Mouse (Mus musculus) kidney, adult 11 months (tissue): ENCODE measurements around the gene Fam160a1.

Experiments used
- DNase-seq: peaks from one replicate; pipeline ENCODE4 v3.0.0; 2022

The Fam160a1 gene

GRCm38 (mm10) chr3:85817191-85817590, at the start of gene Fam160a1:
TSS of gene Fam160a1 (minus strand) at chr3:85817291.
- no peak for DNase-seq

DNA sequence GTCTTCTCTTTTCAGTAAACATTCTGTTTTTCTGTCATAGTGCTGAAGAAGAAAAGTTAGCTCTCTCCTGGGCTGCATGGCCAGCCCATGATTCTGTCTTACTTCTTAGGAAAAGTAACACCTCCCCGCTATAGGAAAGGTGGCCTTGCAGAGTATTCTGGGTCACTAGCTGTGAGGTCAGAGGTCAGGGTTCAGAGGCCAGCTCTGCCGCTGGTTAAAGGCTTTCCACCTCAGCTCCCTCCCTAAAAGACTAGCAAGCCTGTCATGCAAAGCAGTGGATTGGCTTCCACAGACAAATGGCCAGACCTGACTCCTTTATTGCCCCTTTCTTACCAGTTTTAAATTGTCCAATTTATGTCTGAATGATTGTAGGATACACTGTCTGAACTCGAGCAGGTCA, 46.9 kb upstream of the Fam160a1 start:
- DNase-seq = no peak

GRCm38 (mm10) chr3:85862886-85863285, 45.8 kb upstream of the Fam160a1 start:
- no peak for DNase-seq

DNA sequence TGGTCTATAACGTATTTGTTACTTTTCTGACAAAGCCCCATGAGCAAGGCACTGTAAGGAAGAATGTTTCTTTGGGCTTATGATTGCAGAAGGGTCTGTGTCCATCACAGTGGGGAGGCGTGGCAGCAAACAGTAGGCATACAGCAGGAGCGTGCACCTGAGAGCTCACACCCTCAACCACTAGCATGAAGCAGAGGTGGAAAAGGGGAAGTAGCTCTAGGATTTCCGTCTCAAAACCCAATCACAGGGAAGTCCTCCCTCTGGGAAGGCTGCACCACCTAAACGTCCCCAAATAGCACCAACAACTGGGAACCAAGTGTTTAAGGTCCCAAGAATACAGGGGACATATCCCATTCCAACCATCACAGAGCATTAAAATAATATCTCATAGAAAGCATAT, 43.9 kb upstream of the Fam160a1 start:
- DNase-seq = no peak

DNA sequence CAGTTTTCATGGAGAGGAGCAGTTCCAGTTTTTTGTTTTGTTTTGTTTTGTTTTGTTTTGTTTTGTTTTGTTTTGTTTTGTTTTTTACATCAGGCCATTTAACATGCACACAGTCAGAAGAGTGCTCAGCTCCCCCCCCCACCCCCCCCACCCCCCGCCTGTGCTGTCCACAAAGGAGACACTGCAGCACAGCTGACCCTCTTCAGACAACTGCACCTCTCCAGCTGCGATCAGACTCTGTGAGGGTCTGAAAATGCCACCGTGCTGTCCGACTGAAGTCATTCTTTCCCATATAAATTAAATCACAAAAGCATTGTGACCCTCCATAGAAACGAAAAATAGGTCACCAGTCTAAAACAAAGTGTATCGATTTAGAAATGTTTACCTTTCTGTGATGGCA, 42.2 kb upstream of the Fam160a1 start:
- no peak for DNase-seq

GRCm38 (mm10) chr3:85858140-85859135, 41.3 kb upstream of the Fam160a1 start:
- DNase-seq = peak; percentile 33

GRCm38 (mm10) chr3:85857083-85857482, 40.0 kb upstream of the Fam160a1 start:
- DNase-seq = no peak

DNA sequence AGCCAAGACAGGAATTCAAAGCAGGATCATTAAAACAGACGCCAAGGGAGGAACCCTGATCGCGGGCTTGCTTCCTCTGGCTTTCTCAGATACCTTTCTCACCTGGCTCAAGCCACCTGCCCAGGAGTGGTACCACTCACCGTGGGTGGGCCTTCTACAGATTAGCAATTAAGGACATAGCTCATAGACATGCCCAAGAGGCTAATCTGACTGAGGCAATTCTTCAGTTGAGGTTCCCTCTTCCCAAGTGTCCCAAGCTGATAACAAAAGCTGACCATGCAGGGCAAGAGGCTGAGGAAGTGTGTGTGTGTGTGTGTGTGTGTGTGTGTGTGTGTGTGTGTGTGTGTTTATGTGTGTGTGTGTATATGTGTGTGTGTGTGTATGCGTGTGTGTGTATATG, 38.9 kb upstream of the Fam160a1 start:
- no peak for DNase-seq

- no peak for DNase-seq
Measured at GRCm38 (mm10) chr3:85855043-85855442, 38.0 kb upstream of the Fam160a1 start.

- DNase-seq = no peak
Measured at GRCm38 (mm10) chr3:85854143-85854542, 37.1 kb upstream of the Fam160a1 start.

GRCm38 (mm10) chr3:85853715-85854114, 36.6 kb upstream of the Fam160a1 start:
- no peak for DNase-seq

DNA sequence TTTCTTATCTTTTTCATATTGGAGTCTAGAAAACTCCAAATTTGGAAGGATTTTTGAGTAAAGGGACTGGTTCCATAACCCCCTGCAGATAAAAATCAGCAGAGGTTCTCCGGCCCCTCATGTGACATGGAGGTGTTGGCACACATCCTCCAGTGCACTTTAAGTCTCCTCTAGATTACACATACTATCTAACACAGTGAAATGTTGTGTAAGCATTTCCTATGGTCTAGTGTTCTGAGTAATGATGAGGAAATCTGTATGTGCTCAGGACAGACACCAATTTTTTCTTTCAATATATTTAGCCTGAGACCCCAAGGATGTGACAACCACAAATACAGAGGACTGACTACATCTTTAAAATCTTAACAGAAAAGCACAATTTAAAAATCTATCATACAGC, 33.0 kb upstream of the Fam160a1 start:
- DNase-seq = no peak

GRCm38 (mm10) chr3:85846316-85846715, 29.2 kb upstream of the Fam160a1 start:
- no peak for DNase-seq

DNA sequence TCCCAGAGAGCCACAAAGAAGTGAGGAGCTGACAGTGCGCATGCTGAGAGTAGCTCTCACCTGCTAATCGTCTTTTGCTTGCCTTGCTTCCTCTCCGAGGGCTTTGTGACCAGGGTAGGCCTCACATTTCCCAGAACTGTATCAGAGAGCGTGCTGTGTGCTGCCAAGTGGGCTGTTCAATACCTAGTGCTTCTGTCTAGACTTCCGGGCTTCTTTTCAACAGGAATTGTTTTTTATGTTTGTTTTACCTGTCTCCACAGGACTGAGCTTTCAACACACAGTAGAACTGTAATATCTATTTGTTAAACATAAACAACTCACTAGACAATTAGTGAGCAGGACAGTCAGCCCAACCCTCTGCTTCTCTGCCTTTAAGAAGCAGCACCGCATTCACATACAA, 28.2 kb upstream of the Fam160a1 start:
- no peak for DNase-seq

- DNase-seq = no peak
Measured at GRCm38 (mm10) chr3:85842881-85843218, 25.8 kb upstream of the Fam160a1 start.

DNA sequence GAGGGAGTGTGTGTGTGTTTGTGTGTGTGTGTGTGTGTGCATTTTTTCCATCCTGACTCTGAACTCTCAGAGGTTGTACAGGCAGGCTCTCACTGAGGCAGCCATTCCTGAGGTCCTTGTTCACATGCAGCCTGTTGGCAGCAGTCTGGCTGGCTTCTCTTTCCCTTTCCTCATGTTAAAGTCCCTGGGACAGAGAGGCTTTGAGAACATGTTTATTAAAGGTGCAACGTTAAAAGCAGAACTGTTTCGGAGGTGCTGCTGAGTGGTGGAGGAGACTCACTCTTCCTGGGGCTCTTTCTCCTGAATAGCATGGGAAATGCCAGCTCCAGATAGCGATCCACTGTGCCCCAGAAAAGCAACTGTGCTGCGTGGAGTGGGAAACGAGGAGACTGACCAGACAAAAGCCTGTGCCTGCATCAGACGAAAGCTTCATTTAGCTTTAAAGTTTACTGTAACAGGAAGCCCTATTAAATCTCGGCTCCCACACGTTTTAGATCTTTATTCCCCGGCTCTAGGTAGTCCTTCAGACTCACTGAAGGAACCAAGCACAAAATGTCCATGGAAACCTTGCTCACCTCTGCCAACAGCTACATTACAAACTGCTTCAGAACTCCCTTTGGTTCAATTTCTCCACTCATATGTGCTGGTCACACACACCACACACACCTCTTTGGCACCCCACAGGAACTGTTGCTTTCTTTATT, 25.2 kb upstream of the Fam160a1 start:
- no peak for DNase-seq

- DNase-seq = no peak
Measured at GRCm38 (mm10) chr3:85841454-85842176, 24.5 kb upstream of the Fam160a1 start.

GRCm38 (mm10) chr3:85833627-85834026, 16.5 kb upstream of the Fam160a1 start:
- DNase-seq = no peak

DNA sequence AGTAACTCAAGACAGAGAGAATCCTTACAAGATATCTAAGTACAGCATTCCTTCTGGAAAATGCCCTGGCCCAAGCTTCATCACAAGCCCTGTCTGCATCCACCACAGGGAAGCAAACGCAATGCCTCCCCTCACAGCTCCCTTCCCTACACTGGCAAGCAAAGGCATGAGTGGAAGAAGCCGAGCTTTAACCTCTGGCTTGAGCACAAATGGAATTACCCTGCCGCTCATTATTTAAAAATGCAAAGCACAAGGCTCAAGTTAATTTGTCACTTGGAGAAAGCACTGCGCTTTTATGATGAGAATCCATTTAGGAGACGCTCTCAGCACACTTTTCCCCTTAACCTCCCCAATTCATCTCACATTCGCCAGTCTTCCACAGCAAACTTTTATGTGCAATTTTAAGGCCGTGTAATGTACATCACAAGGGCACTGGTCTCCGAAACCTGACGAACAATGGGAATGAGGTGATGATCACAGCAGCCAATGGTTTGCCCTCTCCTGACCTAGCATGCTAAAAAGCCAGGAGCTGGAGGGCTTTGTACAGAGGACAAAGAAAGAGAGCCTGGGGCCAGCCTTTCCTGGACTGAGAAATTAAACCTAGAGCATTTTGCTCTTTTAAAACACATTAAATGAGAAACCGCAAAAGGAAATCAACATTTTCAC, 15.5 kb upstream of the Fam160a1 start:
- peak; percentile 58 for DNase-seq

DNA sequence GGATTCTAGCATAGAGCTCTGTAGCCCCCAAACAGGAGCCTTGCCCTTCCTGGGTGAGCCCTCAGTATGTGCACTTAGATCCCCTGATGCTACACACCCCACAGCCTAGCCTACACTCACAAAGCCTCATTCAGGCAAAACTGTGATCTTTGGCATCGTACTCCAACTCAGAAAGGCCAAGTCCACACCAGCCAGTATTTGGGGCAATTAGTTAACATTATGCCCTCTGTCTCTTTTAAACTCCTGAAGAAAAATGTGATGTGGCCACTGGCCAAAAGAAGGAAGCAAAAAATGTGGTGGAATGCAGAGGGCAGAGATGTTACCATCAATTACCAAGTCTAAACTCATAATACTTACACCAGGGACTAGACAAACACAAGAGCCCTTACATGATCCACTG, 14.7 kb upstream of the Fam160a1 start:
- peak; percentile 63 for DNase-seq

- DNase-seq = peak; percentile 37
Measured at GRCm38 (mm10) chr3:85829047-85829446, 12.0 kb upstream of the Fam160a1 start.

DNA sequence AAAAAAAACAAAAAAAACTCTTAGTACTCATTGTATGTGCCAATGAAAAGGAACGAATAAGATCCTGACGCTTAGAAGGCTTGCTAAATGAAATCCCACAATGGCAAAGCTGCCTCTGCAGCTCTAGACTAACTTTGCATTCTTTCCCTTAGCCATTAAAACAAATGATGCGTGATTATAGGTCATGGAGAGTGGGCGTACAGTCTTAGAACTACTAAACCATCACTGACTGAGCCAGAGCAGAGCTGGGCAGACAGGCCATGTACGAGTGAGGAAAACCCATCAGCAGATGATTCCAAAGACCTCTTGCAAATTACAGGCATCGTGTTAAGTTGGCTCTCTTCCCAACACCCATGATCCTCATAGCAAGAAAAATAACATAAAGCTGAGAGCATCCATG, 10.7 kb upstream of the Fam160a1 start:
- peak; percentile 38 for DNase-seq

DNA sequence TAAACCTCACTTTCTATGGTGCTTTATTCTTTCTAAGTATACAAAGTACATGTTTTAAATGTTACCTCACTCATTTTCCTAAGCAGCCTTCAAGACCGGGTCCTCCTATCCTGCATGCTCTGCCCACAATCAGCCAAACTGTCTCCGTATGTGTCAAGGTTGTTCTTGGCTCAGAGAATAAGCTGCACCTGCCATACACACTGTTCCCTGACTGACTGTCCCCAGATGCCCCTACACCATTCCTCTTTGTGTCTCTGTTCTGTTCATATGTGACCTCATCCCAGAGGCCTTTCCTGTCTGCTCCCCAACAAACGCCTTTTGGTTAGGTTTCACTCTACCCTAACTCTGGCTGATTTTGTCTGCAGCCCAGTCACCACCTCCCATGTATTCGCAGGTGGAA, 10.2 kb upstream of the Fam160a1 start:
- peak; percentile 16 for DNase-seq
